Mouse (Mus musculus): ENCODE measurements at regions not wholly inside any gene's neighbourhood (a gene's known extent, or its start where the extent isn't known, plus 50 kb on each side); places are given as distances from the start of the nearest gene placed in this dataset.

DNA sequence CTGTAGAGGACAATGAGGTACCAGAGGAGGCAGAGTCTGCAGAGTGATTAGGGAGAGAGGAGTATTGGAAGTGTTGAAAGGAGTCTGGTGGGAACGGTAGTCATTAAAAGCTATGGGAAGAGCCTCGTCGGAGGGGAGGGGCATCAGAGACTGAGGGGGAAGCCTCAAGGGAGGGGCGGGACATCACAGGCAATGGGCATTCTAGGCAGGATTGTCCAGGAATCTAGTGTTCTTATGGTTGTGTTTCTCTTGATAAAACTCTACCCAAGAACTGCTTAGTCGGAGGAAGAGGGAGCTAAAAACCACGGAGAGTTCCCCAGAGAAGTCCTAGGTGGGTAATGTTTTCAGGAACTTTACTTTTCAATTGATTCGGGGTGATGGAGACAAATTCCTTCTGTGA lies 90.2 kb downstream of the Sec23ip start:
- intact Hi-C loops (cut with DNase I), result no loop called here
- Histone ChIP-seq H3K27ac (no peak overlapping the region), H3K4me3 (no peak overlapping the region)
- DNase-seq (ENCODE audit: extremely low spot score in 1 of 2, low spot score in 2 of 2), result no peak
- TF ChIP-seq CTCF (IDR thresholded peaks at IDR 0.05), result no peak

DNA sequence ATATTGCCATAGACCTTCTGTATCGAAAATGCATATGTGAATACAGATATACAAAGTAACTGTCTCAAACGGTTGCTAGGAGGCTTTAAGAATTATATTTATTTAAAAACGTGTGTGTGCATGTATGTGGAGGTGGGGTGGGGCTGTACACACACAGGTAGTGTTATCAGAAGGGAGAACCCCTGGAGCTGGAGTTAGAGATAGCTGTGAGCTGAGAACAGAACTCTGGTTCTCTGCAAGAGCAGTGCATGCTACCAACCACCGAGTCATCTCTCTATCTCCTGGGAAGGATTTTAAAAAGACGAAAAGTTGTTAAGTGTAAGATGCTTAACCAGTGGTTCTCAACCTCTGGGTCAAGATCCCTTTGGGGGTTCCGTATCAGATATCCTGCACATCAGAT lies 91.7 kb downstream of the Sec23ip start:
- TF ChIP-seq CTCF (IDR thresholded peaks at IDR 0.05), result no peak
- Histone ChIP-seq H3K27ac (no peak overlapping the region), H3K4me3 (no peak overlapping the region)
- intact Hi-C loops (cut with DNase I), result no loop called here
- DNase-seq (ENCODE audit: extremely low spot score in 1 of 2, low spot score in 2 of 2), result no peak

DNA sequence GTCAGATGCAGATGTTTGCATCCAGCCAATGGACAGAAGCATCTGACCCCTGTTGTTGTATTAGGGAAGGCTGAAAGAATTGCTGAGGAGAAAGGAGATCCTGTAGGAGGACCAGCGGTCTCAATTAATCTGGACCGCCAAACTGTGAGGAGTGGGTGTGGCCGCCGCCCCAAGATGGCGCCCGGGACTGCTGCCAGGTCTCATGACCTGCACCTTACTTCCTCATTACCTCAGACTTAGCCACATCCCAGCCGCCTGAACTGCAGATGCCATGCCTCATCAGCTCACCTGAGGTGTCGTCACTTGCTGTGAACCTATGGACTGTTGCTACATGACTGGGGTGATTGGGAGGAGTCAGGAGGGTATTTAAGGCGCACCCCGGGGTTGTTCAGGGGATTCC lies 97.8 kb downstream of the Sec23ip start:
- Histone ChIP-seq H3K4me3 (no peak overlapping the region), H3K27ac (no peak overlapping the region)
- intact Hi-C loops (cut with DNase I), result no loop called here
- TF ChIP-seq CTCF (IDR thresholded peaks at IDR 0.05), result no peak
- no peak for DNase-seq (ENCODE audit: extremely low spot score in 1 of 2, low spot score in 2 of 2)

DNA sequence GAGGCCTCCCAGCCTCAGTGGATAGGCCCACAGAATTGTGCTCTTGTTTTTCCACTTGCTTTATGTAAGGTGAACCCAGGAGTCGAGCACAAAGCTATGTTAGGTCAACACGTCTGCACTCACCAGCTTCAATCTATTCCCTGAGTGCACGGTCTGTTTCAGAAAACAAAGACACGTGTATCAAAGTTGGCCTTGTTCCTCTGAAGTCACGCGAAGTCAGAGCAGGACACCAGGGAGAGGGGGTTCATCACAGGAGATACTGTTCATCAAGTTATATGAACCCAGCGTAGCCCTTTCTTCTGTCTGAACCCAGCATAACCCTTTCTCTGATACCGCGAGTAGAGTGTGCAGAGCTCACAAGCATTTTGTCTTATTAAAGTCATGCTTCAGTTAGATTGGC lies 98.8 kb downstream of the Sec23ip start:
- no peak for DNase-seq (ENCODE audit: extremely low spot score in 1 of 2, low spot score in 2 of 2)
- Histone ChIP-seq H3K27ac (no peak overlapping the region), H3K4me3 (no peak overlapping the region)
- intact Hi-C loops (cut with DNase I), result no loop called here
- no peak for TF ChIP-seq CTCF (IDR thresholded peaks at IDR 0.05)

DNA sequence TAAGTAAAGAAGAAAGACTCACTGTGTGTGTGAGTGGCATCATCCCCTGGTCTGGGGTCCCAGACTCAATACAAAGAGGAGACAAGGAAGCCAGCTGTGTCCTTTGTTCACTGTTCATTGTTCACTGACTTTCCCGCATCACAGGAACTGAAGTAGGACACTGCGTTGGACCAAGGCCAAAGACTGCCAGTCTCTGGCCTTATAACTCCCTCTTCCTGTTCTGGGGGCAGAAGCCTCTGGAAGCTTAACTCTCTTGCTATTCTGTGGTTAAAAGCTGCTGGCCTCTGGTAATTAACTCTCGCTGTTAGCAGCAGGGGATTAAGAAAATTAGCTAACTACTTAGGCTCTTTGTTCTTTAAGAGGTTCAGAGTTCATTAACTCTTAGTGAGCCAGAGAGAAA lies 104.5 kb downstream of the Sec23ip start:
- no peak for DNase-seq (ENCODE audit: extremely low spot score in 1 of 2, low spot score in 2 of 2)
- H3K27ac ChIP-seq, result no peak overlapping the region
- no peak overlapping the region for H3K4me3 ChIP-seq
- intact Hi-C loops (cut with DNase I), result no loop called here
- no peak for TF ChIP-seq CTCF (IDR thresholded peaks at IDR 0.05)

DNA sequence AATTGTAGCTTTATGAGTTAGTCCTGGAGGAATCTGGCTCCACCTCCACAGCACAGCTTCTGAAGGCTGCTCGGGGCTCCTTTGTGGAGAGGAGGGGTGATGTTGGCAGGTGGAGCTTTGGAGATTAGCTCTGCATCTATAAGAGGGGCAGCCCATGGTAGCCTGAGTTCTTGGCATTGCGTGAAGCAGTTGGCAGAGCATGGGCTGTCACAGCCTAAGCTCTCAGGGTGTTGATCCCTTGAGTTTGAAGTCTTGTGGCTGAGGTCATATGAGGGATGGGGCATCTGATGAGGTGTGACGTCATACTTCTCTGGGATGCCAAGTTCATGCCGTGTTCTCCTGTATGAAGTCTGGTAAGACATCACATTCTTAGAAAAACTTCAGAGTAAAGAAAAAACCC lies 109.5 kb downstream of the Sec23ip start:
- no peak for DNase-seq (ENCODE audit: extremely low spot score in 1 of 2, low spot score in 2 of 2)
- H3K4me3 ChIP-seq, result no peak overlapping the region
- intact Hi-C loops (cut with DNase I), result no loop called here
- TF ChIP-seq CTCF (IDR thresholded peaks at IDR 0.05), result no peak
- no peak overlapping the region for H3K27ac ChIP-seq

DNA sequence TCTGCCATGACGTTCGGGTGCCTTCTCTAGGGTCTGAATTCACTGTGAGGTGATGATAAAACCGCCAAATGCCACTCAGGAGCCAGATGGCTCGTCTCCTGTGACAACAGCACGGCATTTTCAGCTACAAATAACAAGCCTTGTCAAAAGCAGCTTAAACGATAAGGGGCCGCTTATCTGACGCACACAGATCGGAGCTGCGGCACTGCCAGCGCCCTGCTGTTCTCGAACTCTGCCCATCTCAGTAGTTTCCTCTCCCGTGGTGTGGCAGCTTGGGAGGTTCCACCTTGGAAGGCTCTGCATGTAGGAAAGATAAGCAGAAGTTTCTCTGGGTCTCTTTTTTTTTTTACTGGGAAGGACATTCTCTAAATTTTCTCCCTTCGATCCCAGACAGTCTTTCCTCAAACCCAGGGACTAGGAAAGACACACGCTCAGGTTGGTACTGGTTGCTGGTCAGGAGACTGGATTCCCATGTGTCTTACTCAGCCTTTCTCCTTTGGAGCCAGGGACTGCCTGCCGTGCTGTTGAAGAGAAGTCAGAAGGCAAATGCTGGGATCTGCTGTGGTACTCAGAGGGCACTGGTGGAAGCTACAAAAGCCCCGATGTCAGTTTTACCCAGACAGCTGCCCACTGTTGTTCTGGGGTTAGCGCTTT lies 110.1 kb downstream of the Sec23ip start:
- DNase-seq (ENCODE audit: extremely low spot score in 1 of 2, low spot score in 2 of 2), result no peak
- H3K27ac ChIP-seq, result no peak overlapping the region
- no peak overlapping the region for H3K4me3 ChIP-seq
- TF ChIP-seq CTCF (IDR thresholded peaks at IDR 0.05), result no peak
- intact Hi-C loops (cut with DNase I), result no loop called here

DNA sequence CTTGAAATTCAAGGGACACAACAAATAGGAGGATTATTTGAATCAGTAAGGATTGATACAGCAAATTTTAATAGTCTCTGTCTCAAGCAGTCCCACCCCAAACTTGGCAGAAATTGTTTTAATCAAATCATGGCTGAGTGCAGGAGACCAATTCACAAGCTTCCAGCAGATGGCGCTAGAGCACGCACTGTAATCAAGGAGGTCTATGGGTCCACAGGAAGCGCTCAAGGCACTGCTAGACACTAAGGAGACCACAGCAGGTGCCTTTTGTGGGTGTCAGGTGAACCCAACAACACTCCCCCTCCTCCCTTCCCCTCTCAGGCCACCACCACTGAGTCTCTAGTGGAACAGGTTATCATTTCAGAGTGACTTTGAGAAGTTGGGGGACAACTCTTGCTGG lies 115.4 kb downstream of the Sec23ip start:
- no peak overlapping the region for H3K4me3 ChIP-seq
- DNase-seq (ENCODE audit: extremely low spot score in 1 of 2, low spot score in 2 of 2), result peak; percentile 64 to 76
- TF ChIP-seq CTCF (IDR thresholded peaks at IDR 0.05), result peak; percentile 92
- no peak overlapping the region for H3K27ac ChIP-seq
- intact Hi-C loops (cut with DNase I), result loop anchor here (2.0 to 10.0 kb wide), 3 partner anchors 377 to 647 kb away; no protein-coding TSS in a partner anchor

DNA sequence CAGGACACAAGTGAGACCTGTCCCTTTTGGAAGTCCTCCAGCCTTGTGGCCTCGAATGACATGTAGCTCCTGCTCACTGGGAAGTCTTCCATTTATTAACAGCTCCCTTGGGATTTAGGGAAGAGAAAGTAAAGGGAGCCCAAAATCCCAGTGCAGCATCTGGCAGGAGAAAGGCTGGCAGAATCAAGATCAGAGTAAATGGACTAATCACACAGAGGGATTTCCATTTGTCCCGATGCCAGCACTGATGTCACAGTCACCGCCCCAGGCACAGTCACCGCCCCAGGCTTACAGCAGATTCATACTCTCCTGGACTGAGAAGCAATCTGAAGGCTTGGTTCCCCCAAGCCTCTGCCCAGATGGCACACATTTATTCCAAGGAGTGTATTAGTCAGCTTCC lies 116.0 kb downstream of the Sec23ip start:
- peak in 1 of 2 experiments; percentile 12 for DNase-seq (ENCODE audit: extremely low spot score in 1 of 2, low spot score in 2 of 2)
- Histone ChIP-seq H3K27ac (no peak overlapping the region), H3K4me3 (no peak overlapping the region)
- intact Hi-C loops (cut with DNase I), result loop anchor here (2.0 to 10.0 kb wide), 3 partner anchors 377 to 646 kb away; no protein-coding TSS in a partner anchor
- no peak for TF ChIP-seq CTCF (IDR thresholded peaks at IDR 0.05)

DNA sequence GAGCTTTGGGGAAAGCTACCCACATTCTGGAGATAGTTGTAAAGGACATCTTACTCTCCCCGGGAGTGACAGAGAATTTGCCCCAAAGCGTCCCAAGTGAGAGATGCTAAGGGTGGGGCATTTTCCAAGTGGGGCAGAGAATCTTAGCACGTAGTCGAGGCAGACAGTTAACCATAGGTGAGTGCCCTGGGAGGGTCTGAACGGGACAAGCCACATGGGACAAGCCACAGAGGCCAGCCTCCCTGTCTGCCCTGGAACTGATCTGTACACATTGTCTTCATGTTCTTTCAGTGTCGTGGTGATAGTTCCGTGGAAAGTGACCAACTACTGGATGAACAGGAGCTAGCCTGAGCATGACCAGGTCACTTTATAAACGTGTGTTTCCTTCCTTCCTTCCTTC lies 116.6 kb downstream of the Sec23ip start:
- H3K27ac ChIP-seq, result no peak overlapping the region
- no peak for TF ChIP-seq CTCF (IDR thresholded peaks at IDR 0.05)
- no peak for DNase-seq (ENCODE audit: extremely low spot score in 1 of 2, low spot score in 2 of 2)
- no peak overlapping the region for H3K4me3 ChIP-seq
- intact Hi-C loops (cut with DNase I), result loop anchor here (2.0 to 10.0 kb wide), 3 partner anchors 376 to 645 kb away; no protein-coding TSS in a partner anchor

DNA sequence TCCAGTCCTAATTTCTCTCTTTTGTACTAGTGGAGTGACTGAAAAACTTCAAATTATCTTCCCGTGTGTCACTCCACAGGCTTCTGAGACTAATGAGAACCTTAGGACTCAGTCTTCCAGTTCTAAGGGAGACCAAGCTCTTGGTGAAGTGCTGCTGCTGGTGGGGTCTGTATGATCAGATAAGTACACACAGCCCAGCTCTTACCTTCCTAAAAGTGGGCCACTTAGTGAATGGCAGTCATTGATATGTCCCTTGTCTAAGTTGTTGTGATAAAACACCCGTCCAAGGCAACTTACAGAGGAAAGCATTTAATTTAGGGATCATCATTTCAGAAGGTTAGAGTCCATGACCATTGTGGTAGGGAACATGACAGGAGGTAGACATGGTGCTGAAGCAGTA lies 124.1 kb downstream of the Sec23ip start:
- TF ChIP-seq CTCF (IDR thresholded peaks at IDR 0.05), result no peak
- intact Hi-C loops (cut with DNase I), result loop anchor here (10.0 kb wide), 1 partner anchor 516 kb away; no protein-coding TSS in a partner anchor
- no peak for DNase-seq (ENCODE audit: extremely low spot score in 1 of 2, low spot score in 2 of 2)
- no peak overlapping the region for H3K27ac ChIP-seq
- H3K4me3 ChIP-seq, result no peak overlapping the region

DNA sequence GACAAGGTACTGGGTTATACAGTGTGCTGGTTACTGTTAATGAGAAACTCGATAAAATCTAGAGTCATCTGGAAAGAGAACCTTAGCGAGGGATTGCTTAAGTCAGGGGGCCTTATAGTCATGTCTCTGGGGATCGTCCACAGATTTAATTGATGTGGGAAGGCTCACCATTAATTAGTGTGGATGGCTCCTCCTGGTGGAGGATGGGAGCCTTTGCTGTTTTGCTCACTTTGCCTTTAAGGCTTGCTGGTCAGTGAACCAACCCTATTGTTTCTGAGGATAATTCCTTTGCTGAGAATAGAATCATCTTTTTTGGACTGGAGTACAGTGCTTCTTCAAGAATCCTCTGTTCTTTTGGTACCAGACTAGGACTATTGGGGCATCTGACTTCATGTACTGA lies 139.3 kb downstream of the Sec23ip start:
- DNase-seq (ENCODE audit: extremely low spot score in 1 of 2, low spot score in 2 of 2), result no peak
- Histone ChIP-seq H3K4me3 (no peak overlapping the region), H3K27ac (no peak overlapping the region)
- TF ChIP-seq CTCF (IDR thresholded peaks at IDR 0.05), result no peak; the same call in 1 of the 2 replicates
- intact Hi-C loops (cut with DNase I), result no loop called here

DNA sequence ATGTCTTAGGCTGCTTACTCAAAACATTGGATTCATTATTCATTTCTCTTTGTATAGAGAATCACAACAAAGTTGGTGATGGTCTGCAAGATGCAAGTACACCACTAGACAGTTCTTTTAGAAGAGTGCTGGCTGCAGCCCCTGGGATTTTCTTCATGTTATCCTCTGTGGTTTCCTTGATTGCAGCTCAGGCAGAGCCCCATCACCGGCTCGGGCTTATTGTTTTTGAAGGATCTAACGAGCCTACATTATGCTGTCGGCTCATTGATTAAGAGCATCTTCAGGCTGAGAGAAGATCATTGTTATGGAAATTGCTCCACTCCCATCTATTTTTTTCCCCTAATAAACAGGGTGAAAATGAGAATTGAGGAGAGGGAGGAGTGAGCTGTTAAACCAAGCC lies 140.8 kb downstream of the Sec23ip start:
- H3K4me3 ChIP-seq, result no peak overlapping the region
- no peak for TF ChIP-seq CTCF (IDR thresholded peaks at IDR 0.05)
- no peak for DNase-seq (ENCODE audit: extremely low spot score in 1 of 2, low spot score in 2 of 2)

More for the DNA sequence above, 140.8 kb downstream of the Sec23ip start:
- intact Hi-C loops (cut with DNase I), result no loop called here
- H3K27ac ChIP-seq, result no peak overlapping the region

Measured in left cerebral cortex, adult 2 months (tissue).